Mouse (Mus musculus) splenic B cell, adult 2 months (primary cell): ENCODE data around the gene Ddah2.
A peak's percentile ranks its signal among the peaks of the same experiment; 100 is the strongest.

ENCODE experiments used
- DNase-seq: peaks from one replicate; pipeline ENCODE4 v3.0.0-alpha.2; 2011; ENCODE audit warnings: low read depth, low spot score
- H3K27me3 ChIP-seq: 2 replicates; pipeline ENCODE4 v1.6.1; 2012; ENCODE audit warnings: mild to moderate bottlenecking, low read length, moderate library complexity, mixed read lengths; ENCODE audit not compliant: control insufficient read depth, poor library complexity, insufficient read depth, severe bottlenecking
- H3K36me3 ChIP-seq: 2 replicates; pipeline ENCODE4 v1.6.1; 2012; ENCODE audit warnings: mild to moderate bottlenecking, low read length, moderate library complexity, mixed read lengths; ENCODE audit not compliant: control insufficient read depth, poor library complexity, insufficient read depth, severe bottlenecking

The Ddah2 gene

GRCm38 (mm10) chr17:35058911-35059892, at the start of gene Ddah2:
Ddah2 (plus strand) TSS chr17:35059035.
- Histone ChIP-seq H3K27me3 (no peaks in the 10 kb centered on the region), H3K36me3 (peaks cover 11% of the 10 kb centered on the region)
- DNase-seq: peak; percentile 86

- Histone ChIP-seq H3K36me3 (peaks cover 39% of the 10 kb centered on the region), H3K27me3 (no peaks in the 10 kb centered on the region)
- no peak for DNase-seq
Measured at GRCm38 (mm10) chr17:35009586-35009985, 49.2 kb upstream of the Ddah2 start.

- Histone ChIP-seq H3K36me3 (peaks cover 38% of the 10 kb centered on the region), H3K27me3 (no peaks in the 10 kb centered on the region)
- DNase-seq: no peak
Measured at GRCm38 (mm10) chr17:35011440-35011839, 47.4 kb upstream of the Ddah2 start.

- Histone ChIP-seq H3K36me3 (peaks cover 36% of the 10 kb centered on the region), H3K27me3 (no peaks in the 10 kb centered on the region)
- no peak for DNase-seq
Measured at GRCm38 (mm10) chr17:35012430-35012829, 46.4 kb upstream of the Ddah2 start.

- Histone ChIP-seq H3K27me3 (no peaks in the 10 kb centered on the region), H3K36me3 (peaks cover 33% of the 10 kb centered on the region)
- no peak for DNase-seq
Measured at GRCm38 (mm10) chr17:35013221-35013620, 45.6 kb upstream of the Ddah2 start.

GRCm38 (mm10) chr17:35015296-35015695, 43.5 kb upstream of the Ddah2 start:
- no peak for DNase-seq
- no peaks in the 10 kb centered on the region for H3K27me3 ChIP-seq
- H3K36me3 ChIP-seq: peaks cover 29% of the 10 kb centered on the region

GRCm38 (mm10) chr17:35016376-35016775, 42.5 kb upstream of the Ddah2 start, which contains the start of gene Vwa7:
Vwa7 (plus strand) TSS chr17:35016579.
- Histone ChIP-seq H3K27me3 (no peaks in the 10 kb centered on the region), H3K36me3 (peaks cover 25% of the 10 kb centered on the region)
- DNase-seq: peak; percentile 34

- no peaks in the 10 kb centered on the region for H3K27me3 ChIP-seq
- peak; percentile 43 for DNase-seq
- H3K36me3 ChIP-seq: peaks cover 20% of the 10 kb centered on the region
Measured at GRCm38 (mm10) chr17:35016791-35017705, 41.8 kb upstream of the Ddah2 start.

- H3K27me3 ChIP-seq: no peaks in the 10 kb centered on the region
- DNase-seq: no peak
- H3K36me3 ChIP-seq: peaks cover 20% of the 10 kb centered on the region
Measured at GRCm38 (mm10) chr17:35017706-35018030, 41.2 kb upstream of the Ddah2 start.

- H3K36me3 ChIP-seq: peaks cover 19% of the 10 kb centered on the region
- H3K27me3 ChIP-seq: no peaks in the 10 kb centered on the region
- no peak for DNase-seq
Measured at GRCm38 (mm10) chr17:35018171-35018570, 40.7 kb upstream of the Ddah2 start.

GRCm38 (mm10) chr17:35019894-35020293, 38.9 kb upstream of the Ddah2 start:
- H3K27me3 ChIP-seq: no peaks in the 10 kb centered on the region
- DNase-seq: no peak
- H3K36me3 ChIP-seq: peaks cover 11% of the 10 kb centered on the region

GRCm38 (mm10) chr17:35020551-35020950, 38.3 kb upstream of the Ddah2 start:
- no peaks in the 10 kb centered on the region for H3K27me3 ChIP-seq
- peaks cover 7% of the 10 kb centered on the region for H3K36me3 ChIP-seq
- DNase-seq: no peak

GRCm38 (mm10) chr17:35021163-35021808, 37.5 kb upstream of the Ddah2 start:
- Histone ChIP-seq H3K36me3 (peaks cover 2% of the 10 kb centered on the region; the same call in 1 of the 2 replicates), H3K27me3 (no peaks in the 10 kb centered on the region)
- DNase-seq: peak; percentile 84

- DNase-seq: no peak
- H3K36me3 ChIP-seq: no peaks in the 10 kb centered on the region
Measured at GRCm38 (mm10) chr17:35021842-35022477, 36.9 kb upstream of the Ddah2 start.

More at GRCm38 (mm10) chr17:35021842-35022477, 36.9 kb upstream of the Ddah2 start:
- no peaks in the 10 kb centered on the region for H3K27me3 ChIP-seq
